Mouse (Mus musculus): ENCODE measurements around the gene Fgf3.
A peak's percentile ranks its signal among the peaks of the same experiment; 100 is the strongest.

Gene Fgf3

GRCm38 (mm10) chr7:144837891-144838488 is at the start of gene Fgf3:
TSS of gene Fgf3 (plus strand) at chr7:144838083.
- DNase-seq (ENCODE audit: low read depth in 2 of 2, low spot score in 2 of 2), result no peak

- DNase-seq (ENCODE audit: low read depth in 2 of 2, low spot score in 2 of 2), result no peak
Observed at GRCm38 (mm10) chr7:144788631-144789030, 49.3 kb upstream of the Fgf3 start.

- no peak for DNase-seq (ENCODE audit: low read depth in 2 of 2, low spot score in 2 of 2)
Observed at GRCm38 (mm10) chr7:144789601-144790556, 48.0 kb upstream of the Fgf3 start.

- no peak for DNase-seq (ENCODE audit: low read depth in 2 of 2, low spot score in 2 of 2)
Observed at GRCm38 (mm10) chr7:144791426-144791825, 46.5 kb upstream of the Fgf3 start.

- no peak for DNase-seq (ENCODE audit: low read depth in 2 of 2, low spot score in 2 of 2)
Observed at GRCm38 (mm10) chr7:144793296-144793695, 44.6 kb upstream of the Fgf3 start.

GRCm38 (mm10) chr7:144795976-144796474 is 41.9 kb upstream of the Fgf3 start:
- no peak for DNase-seq (ENCODE audit: low read depth in 2 of 2, low spot score in 2 of 2)

GRCm38 (mm10) chr7:144796986-144797735 is 40.7 kb upstream of the Fgf3 start:
- no peak for DNase-seq (ENCODE audit: low read depth in 2 of 2, low spot score in 2 of 2)

GRCm38 (mm10) chr7:144798471-144798870 is 39.4 kb upstream of the Fgf3 start:
- DNase-seq (ENCODE audit: low read depth in 2 of 2, low spot score in 2 of 2), result no peak

- no peak for DNase-seq (ENCODE audit: low read depth in 2 of 2, low spot score in 2 of 2)
Observed at GRCm38 (mm10) chr7:144807036-144807435, 30.8 kb upstream of the Fgf3 start.

- no peak for DNase-seq (ENCODE audit: low read depth in 2 of 2, low spot score in 2 of 2)
Observed at GRCm38 (mm10) chr7:144807976-144808577, 29.8 kb upstream of the Fgf3 start.

- no peak for DNase-seq (ENCODE audit: low read depth in 2 of 2, low spot score in 2 of 2)
Observed at GRCm38 (mm10) chr7:144811521-144811920, 26.4 kb upstream of the Fgf3 start.

- DNase-seq (ENCODE audit: low read depth in 2 of 2, low spot score in 2 of 2), result no peak
Observed at GRCm38 (mm10) chr7:144821901-144822300, 16.0 kb upstream of the Fgf3 start.

- no peak for DNase-seq (ENCODE audit: low read depth in 2 of 2, low spot score in 2 of 2)
Observed at GRCm38 (mm10) chr7:144823988-144824387, 13.9 kb upstream of the Fgf3 start.

- DNase-seq (ENCODE audit: low read depth in 2 of 2, low spot score in 2 of 2), result no peak
Observed at GRCm38 (mm10) chr7:144828369-144828768, 9.5 kb upstream of the Fgf3 start.

GRCm38 (mm10) chr7:144838522-144839503 is 930 bp downstream of the Fgf3 start:
- DNase-seq (ENCODE audit: low read depth in 2 of 2, low spot score in 2 of 2), result no peak

GRCm38 (mm10) chr7:144846158-144846557 is 8.3 kb downstream of the Fgf3 start:
- DNase-seq (ENCODE audit: low read depth in 2 of 2, low spot score in 2 of 2), result peak in 1 of 2 experiments; percentile 20

- no peak for DNase-seq (ENCODE audit: low read depth in 2 of 2, low spot score in 2 of 2)
Observed at GRCm38 (mm10) chr7:144847067-144847466, 9.2 kb downstream of the Fgf3 start, which contains the start of gene Fgf4. TSS of gene Fgf4 (plus strand) at chr7:144847367.

GRCm38 (mm10) chr7:144851321-144851720 is 13.4 kb downstream of the Fgf3 start:
- no peak for DNase-seq (ENCODE audit: low read depth in 2 of 2, low spot score in 2 of 2)

- DNase-seq (ENCODE audit: low read depth in 2 of 2, low spot score in 2 of 2), result no peak
Observed at GRCm38 (mm10) chr7:144854966-144855365, 17.1 kb downstream of the Fgf3 start.

GRCm38 (mm10) chr7:144857158-144857557 is 19.3 kb downstream of the Fgf3 start:
- no peak for DNase-seq (ENCODE audit: low read depth in 2 of 2, low spot score in 2 of 2)
